Mouse (Mus musculus): ENCODE measurements around the gene Muc13.
A peak's percentile ranks its signal among the peaks of the same experiment; 100 is the strongest.

Muc13 gene

GRCm38 (mm10) chr16:33829301-33829831 is 35.5 kb downstream of the Muc13 start, which contains the start of gene Itgb5:
TSS of gene Itgb5 (plus strand) at chr16:33829665.
- peak; percentile 7 to 9 for DNase-seq

GRCm38 (mm10) chr16:33829842-33830511 is 36.1 kb downstream of the Muc13 start:
- peak; percentile 17 to 26 for DNase-seq

GRCm38 (mm10) chr16:33830512-33831105 is 36.8 kb downstream of the Muc13 start:
- no peak for DNase-seq

GRCm38 (mm10) chr16:33832057-33832456 is 38.2 kb downstream of the Muc13 start:
- no peak for DNase-seq

- DNase-seq = no peak
Measured at GRCm38 (mm10) chr16:33832728-33833428, 39.0 kb downstream of the Muc13 start.

DNA sequence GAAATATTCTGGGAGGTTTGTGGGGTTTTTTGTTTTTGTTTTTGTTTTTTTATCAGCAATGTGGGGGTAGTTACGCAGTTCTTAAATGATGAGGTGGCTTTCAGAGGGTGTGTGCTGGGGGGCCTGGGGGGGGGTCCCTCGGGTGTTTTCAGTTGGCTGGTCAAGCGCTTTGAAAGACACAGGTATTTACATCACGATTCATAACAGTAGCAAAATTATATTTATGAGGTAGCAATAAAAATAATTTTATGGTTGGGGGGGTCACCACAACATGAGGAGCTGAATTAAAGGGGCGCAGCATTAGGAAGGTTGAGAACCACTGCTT is 39.6 kb downstream of the Muc13 start:
- no peak for DNase-seq

DNA sequence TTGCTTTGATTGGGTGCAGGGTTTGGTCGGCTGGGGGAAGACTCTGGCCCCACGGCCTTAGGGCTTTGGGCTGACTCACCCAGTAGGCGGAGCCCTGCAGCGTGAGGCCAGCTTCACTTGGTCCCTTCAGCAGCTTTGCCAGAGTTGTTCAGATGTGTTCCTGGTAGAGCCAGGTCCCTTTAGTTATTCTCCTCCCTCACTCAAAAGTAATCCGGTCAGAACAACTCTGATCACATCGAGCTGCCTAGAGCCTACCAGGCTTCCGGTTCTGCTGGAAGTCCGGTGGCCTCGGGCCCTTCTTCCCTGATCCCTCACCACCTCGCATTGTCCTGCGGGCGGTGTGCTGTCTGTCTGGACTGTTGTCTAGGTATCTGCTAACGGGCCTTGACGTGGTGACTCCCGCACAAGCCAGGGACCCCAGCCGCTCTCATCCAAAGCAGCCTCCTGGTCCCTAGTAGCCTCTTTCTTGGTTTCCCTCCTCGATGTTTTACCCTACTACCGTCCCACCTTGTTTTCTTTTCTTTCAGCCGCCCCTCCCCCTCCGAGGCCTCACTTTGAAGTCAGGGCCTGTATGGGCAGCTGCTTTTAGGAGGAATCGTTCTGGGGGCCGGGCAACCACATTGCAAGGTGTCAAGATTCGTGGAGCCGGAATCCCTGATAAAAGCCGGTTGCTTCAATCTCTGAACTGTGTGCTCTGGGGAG is 40.1 kb downstream of the Muc13 start:
- DNase-seq = no peak

- no peak for DNase-seq
Measured at GRCm38 (mm10) chr16:33836676-33837075, 42.8 kb downstream of the Muc13 start.

- no peak for DNase-seq
Measured at GRCm38 (mm10) chr16:33837191-33837590, 43.4 kb downstream of the Muc13 start.

GRCm38 (mm10) chr16:33840616-33841015 is 46.8 kb downstream of the Muc13 start:
- no peak for DNase-seq

DNA sequence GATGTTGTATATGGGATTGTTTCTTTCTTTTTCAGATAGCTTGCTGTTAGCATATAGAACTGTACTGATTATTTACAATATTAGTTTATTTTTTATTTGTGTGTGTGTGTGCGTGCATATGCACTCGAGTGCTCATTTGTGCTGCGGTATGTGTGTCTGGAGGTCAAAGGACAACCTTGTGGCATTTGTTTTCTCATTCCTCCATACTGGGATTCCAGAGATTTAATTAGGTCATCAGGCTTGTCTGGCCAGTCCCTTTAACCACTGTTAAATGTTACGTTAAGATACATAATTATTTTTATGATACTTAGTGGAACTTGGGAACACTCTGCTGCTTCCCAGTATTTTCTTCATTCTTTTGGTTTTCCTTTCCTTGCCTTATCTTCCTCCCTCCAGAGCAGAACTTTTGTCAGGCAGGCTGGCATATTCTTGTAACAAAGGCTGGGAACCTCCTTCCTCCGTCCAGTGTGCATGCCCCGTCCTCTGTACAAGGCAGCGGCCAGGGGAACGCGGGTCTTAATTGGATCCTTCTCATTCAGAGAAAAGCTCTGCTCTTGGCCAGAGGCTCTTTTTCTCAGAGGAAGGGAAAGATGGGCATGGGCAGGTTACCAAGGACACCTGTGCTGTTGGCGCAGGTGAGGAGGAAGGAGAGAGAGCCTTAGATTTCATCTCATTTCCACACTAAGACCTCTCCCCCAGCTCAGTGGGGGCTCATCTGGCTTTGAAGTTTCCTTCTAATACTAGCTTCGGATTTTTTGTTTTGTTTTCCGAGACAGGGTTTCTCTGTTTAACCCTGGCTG is 48.4 kb downstream of the Muc13 start:
- DNase-seq = no peak

- DNase-seq = no peak
Measured at GRCm38 (mm10) chr16:33844150-33844611, 50.3 kb downstream of the Muc13 start.

- DNase-seq = no peak
Measured at GRCm38 (mm10) chr16:33844866-33845265, 51.0 kb downstream of the Muc13 start.

DNA sequence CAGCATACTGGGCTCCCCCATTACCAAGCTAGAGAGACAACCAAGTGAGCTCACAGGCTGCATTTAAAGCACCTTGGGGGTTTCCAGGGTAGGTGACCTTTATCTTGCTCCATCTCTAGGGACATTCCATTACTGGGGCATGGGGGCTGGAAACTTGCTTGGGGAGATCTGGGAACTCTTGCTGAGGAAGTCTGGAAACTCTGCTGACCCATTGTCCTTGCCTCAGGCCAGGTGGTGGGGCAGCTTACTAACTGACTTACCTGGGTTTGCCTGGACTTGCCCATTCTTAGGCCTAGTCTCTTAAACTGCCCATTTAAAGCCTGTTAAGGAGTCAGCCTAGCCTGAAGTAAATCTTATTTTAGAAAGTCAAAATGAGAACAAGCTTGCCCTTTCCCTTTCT is 59.4 kb downstream of the Muc13 start:
- DNase-seq = no peak

- no peak for DNase-seq
Measured at GRCm38 (mm10) chr16:33858766-33859165, 64.9 kb downstream of the Muc13 start.

- DNase-seq = no peak
Measured at GRCm38 (mm10) chr16:33859380-33859779, 65.5 kb downstream of the Muc13 start.

DNA sequence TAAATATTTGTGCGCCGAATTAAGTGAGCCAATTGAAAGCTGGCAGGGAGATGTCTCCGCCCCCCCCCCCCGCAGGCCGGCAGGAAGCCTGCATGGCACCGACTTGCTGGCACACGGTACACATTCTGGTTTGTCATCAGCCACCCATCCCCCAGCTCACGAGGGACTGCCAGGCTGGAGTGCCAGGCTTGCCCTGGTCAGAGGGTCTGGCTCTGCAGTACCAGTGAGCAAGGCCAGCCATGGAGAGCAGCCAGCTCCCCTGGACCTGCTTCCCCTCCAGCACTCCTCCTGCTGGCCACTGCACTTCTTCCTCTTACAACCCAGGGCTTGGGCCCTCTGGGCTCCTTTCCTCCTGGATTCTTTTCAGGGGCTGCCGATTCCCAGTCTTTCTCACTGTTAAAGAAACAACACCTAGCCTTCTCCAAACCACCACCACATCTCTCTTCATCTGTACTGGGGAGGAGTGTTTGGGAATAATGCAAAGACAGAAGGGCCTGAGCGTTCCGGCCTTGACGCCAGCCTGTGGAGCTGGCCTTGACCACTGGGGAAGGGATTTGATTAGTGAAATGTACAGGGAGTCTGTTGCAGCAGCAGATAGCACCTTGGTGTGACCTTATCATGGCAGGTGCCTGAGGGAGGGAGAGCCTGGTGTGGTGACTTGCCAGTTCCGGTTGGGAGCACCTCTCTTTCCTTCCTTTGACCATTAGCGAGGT is 66.3 kb downstream of the Muc13 start:
- DNase-seq = peak in 1 of 2 experiments; percentile 11

DNA sequence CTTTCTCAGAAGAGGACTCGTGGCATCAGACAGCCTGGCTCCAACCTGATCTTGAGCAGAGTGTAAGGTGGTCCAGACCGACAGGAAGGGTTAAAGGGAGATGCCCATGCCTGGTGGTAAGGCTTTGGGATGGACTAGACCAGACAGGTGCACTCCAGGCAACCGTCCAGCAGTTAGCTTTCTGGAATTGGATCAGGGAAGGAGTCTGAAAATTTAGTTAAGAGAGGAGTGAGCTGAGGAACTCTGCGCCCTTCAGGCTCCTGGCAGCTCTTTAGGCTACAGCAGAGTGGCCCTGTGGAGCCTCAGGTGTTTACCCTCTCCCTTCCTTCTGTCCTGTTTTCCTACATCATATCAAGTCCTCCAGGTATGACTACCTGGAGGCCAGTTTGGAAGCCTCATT is 68.6 kb downstream of the Muc13 start:
- no peak for DNase-seq

DNA sequence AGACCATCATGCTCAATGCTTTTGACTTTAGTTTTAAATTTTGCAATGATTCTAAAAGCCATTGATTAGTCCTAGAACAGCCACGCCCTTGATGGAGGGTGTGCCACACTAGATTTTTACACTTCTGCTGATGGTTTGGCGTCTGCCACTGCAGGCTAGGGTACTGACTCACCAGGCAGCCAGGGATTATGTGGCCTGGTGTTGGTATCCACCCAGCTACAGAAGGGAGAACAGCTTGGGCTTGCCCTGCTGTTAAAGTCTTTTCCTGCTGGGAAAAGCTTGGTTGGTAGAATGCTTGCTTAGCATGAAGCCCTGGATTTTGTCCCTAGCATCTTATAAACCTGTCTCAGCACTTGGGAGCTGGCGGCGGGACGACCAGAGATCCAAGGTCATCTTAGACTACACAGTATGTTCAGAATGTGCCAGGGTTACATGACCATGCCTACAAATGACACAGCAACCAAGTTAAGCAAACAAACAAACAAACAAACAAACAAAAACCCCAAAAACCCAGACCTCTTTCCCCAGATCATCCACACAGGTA is 69.4 kb downstream of the Muc13 start:
- DNase-seq = no peak
